Mouse (Mus musculus) stomach, embryonic 16.5 days (tissue): ENCODE data around the gene Gm45837. TPM values are rescaled to one million over a fixed set of nuclear protein-coding genes. Genes with fewer than 3 reads are reported as not detected.

Experiments used
- ATAC-seq: fragments of 200-750 bp; cut with Nextera tagmentation; 2 replicates; pipeline ENCODE4 v1.8.0; 2017; ENCODE audit warnings: moderate number of reproducible peaks, moderate TSS enrichment; ENCODE audit not compliant: insufficient read depth, low FRiP score
- H3K27ac ChIP-seq: fragments of 300-500 bp; sonication (generic); 2 replicates; pipeline ENCODE4 v1.5.1; 2014; ENCODE audit warnings: low read length
- H3K27me3 ChIP-seq: fragments of 300-500 bp; sonication (generic); 2 replicates; pipeline ENCODE4 v1.6.1; 2014; ENCODE audit warnings: low read length, control low read depth, mixed read lengths; ENCODE audit not compliant: control insufficient read depth, insufficient read depth
- H3K36me3 ChIP-seq: fragments of 300-500 bp; sonication (generic); 2 replicates; pipeline ENCODE4 v1.6.1; 2014; ENCODE audit warnings: low read length; ENCODE audit not compliant: control insufficient read depth, insufficient read depth
- H3K4me1 ChIP-seq: fragments of 300-500 bp; sonication (generic); 2 replicates; pipeline ENCODE4 v1.6.1; 2014; ENCODE audit warnings: low read length, control low read depth, mixed read lengths; ENCODE audit not compliant: control insufficient read depth, insufficient read depth
- H3K4me2 ChIP-seq: fragments of 300-500 bp; sonication (generic); 2 replicates; pipeline ENCODE4 v1.6.1; 2014; ENCODE audit warnings: low read depth, low read length, mixed read lengths
- H3K4me3 ChIP-seq: fragments of 300-500 bp; sonication (generic); replicated peaks from 2 replicates; pipeline ENCODE4 v1.5.1; 2014; ENCODE audit warnings: mild to moderate bottlenecking, low read length
- H3K9ac ChIP-seq: fragments of 300-500 bp; sonication (generic); 2 replicates; pipeline ENCODE4 v1.6.1; 2014; ENCODE audit warnings: low read length
- H3K9me3 ChIP-seq: fragments of 300-500 bp; sonication (generic); replicated peaks from 2 replicates; pipeline ENCODE4 v1.6.1; 2016; ENCODE audit warnings: low read length, control low read depth; ENCODE audit not compliant: control insufficient read depth
- WGBS: fragments of 180-500 bp; shearing (Covaris S2); extraction: QIAGEN DNeasy Blood & Tissue Kit; methylation state at CpG from one replicate; pipeline ENCODE4 v1.1.7; 2014; 5-methylcytosine and 5-hydroxymethylcytosine counted together
- polyA plus RNA-seq: library from polyadenylated mRNA; unstranded; fragments of >200 nt; fragmentation: Nextera tagmentation; extraction: Ambion mirVana; gene quantifications from 2 replicates; pipeline ENCODE4 v1.2.1, GENCODE M21; 2015

Gene Gm45837
- polyA plus RNA-seq, 1 experiment from 2014 or later = 5.4 TPM

- Histone ChIP-seq H3K9me3 (no peaks in the 10 kb centered on the region), H3K27ac (no peak overlapping the region), H3K4me3 (no peak overlapping the region), H3K4me1 (no peaks in the 10 kb centered on the region), H3K27me3 (no peaks in the 10 kb centered on the region), H3K4me2 (no peak overlapping the region), H3K36me3 (no peaks in the 10 kb centered on the region), H3K9ac (no peak overlapping the region)
- WGBS = 70% methylated on average over 9 of the region's 9 CpGs
- no peak for ATAC-seq
Measured at GRCm38 (mm10) chr7:101482499-101483081, 71.9 kb downstream of the Gm45837 start.

- Histone ChIP-seq H3K27ac (no peak overlapping the region), H3K9ac (no peak overlapping the region)
Measured at GRCm38 (mm10) chr7:101483498-101484115, 72.9 kb downstream of the Gm45837 start.

GRCm38 (mm10) chr7:101487102-101487501 is 76.4 kb downstream of the Gm45837 start:
- Histone ChIP-seq H3K4me2 (no peak overlapping the region), H3K4me1 (no peaks in the 10 kb centered on the region), H3K27ac (no peak overlapping the region), H3K4me3 (no peak overlapping the region), H3K27me3 (no peaks in the 10 kb centered on the region), H3K36me3 (no peaks in the 10 kb centered on the region), H3K9me3 (no peaks in the 10 kb centered on the region), H3K9ac (no peak overlapping the region)
- WGBS = 66% methylated on average over 5 of the region's 5 CpGs
- ATAC-seq = no peak

More at GRCm38 (mm10) chr7:101483498-101484115, 72.9 kb downstream of the Gm45837 start:
- no peak overlapping the region for H3K4me3 ChIP-seq
- WGBS = 69% methylated on average over 9 of the region's 9 CpGs
- H3K4me1 ChIP-seq = no peaks in the 10 kb centered on the region
- ATAC-seq = no peak
- no peak overlapping the region for H3K4me2 ChIP-seq
- H3K9me3 ChIP-seq = no peaks in the 10 kb centered on the region
- no peaks in the 10 kb centered on the region for H3K36me3 ChIP-seq
- no peaks in the 10 kb centered on the region for H3K27me3 ChIP-seq

GRCm38 (mm10) chr7:101490952-101491351 is 80.3 kb downstream of the Gm45837 start:
- no peak overlapping the region for H3K4me3 ChIP-seq
- no peak overlapping the region for H3K9ac ChIP-seq
- ATAC-seq = no peak
- H3K27me3 ChIP-seq = no peaks in the 10 kb centered on the region
- H3K36me3 ChIP-seq = no peaks in the 10 kb centered on the region
- no peak overlapping the region for H3K27ac ChIP-seq
- 30% methylated on average over 4 of the region's 4 CpGs for WGBS
- no peaks in the 10 kb centered on the region for H3K4me1 ChIP-seq
- no peak overlapping the region for H3K4me2 ChIP-seq
- H3K9me3 ChIP-seq = no peaks in the 10 kb centered on the region

GRCm38 (mm10) chr7:101498385-101498784 is 87.7 kb downstream of the Gm45837 start:
- H3K27ac ChIP-seq = no peak overlapping the region
- no peaks in the 10 kb centered on the region for H3K4me1 ChIP-seq
- 78% methylated on average over 3 of the region's 3 CpGs for WGBS
- H3K4me2 ChIP-seq = no peak overlapping the region
- no peaks in the 10 kb centered on the region for H3K9me3 ChIP-seq
- no peak overlapping the region for H3K9ac ChIP-seq
- no peak overlapping the region for H3K4me3 ChIP-seq
- ATAC-seq = no peak
- H3K36me3 ChIP-seq = no peaks in the 10 kb centered on the region
- H3K27me3 ChIP-seq = no peaks in the 10 kb centered on the region

GRCm38 (mm10) chr7:101499251-101499650 is 88.6 kb downstream of the Gm45837 start:
- Histone ChIP-seq H3K9me3 (no peaks in the 10 kb centered on the region), H3K4me1 (no peaks in the 10 kb centered on the region), H3K4me3 (no peak overlapping the region), H3K4me2 (no peak overlapping the region), H3K27me3 (no peaks in the 10 kb centered on the region), H3K9ac (no peak overlapping the region), H3K36me3 (no peaks in the 10 kb centered on the region), H3K27ac (no peak overlapping the region)
- ATAC-seq = no peak
- WGBS = 33% methylated on average over 10 of the region's 10 CpGs

GRCm38 (mm10) chr7:101499701-101500100 is 89.0 kb downstream of the Gm45837 start:
- Histone ChIP-seq H3K4me3 (no peak overlapping the region), H3K27ac (no peak overlapping the region), H3K9me3 (no peaks in the 10 kb centered on the region), H3K9ac (no peak overlapping the region), H3K36me3 (no peaks in the 10 kb centered on the region), H3K4me2 (no peak overlapping the region), H3K4me1 (no peaks in the 10 kb centered on the region), H3K27me3 (0 out of 2 replicates have a peak, but pooled peaks cover 2% of the 10 kb centered on the region)
- WGBS = 69% methylated on average over 9 of the region's 9 CpGs
- no peak for ATAC-seq

- H3K4me3 ChIP-seq = no peak overlapping the region
Measured at GRCm38 (mm10) chr7:101501236-101501635, 90.5 kb downstream of the Gm45837 start.

GRCm38 (mm10) chr7:101501675-101502074 is 91.0 kb downstream of the Gm45837 start:
- H3K9ac ChIP-seq = no peak overlapping the region
- no peak overlapping the region for H3K27ac ChIP-seq
- no peaks in the 10 kb centered on the region for H3K9me3 ChIP-seq
- H3K27me3 ChIP-seq = 0 out of 2 replicates have a peak, but pooled peaks cover 5% of the 10 kb centered on the region
- no peaks in the 10 kb centered on the region for H3K4me1 ChIP-seq
- no peak overlapping the region for H3K4me2 ChIP-seq
- H3K4me3 ChIP-seq = no peak overlapping the region
- ATAC-seq = no peak
- H3K36me3 ChIP-seq = no peaks in the 10 kb centered on the region
- WGBS = 77% methylated on average over 6 of the region's 6 CpGs

More at GRCm38 (mm10) chr7:101501236-101501635, 90.5 kb downstream of the Gm45837 start:
- Histone ChIP-seq H3K9me3 (no peaks in the 10 kb centered on the region), H3K4me2 (no peak overlapping the region), H3K4me1 (no peaks in the 10 kb centered on the region), H3K27me3 (0 out of 2 replicates have a peak, but pooled peaks cover 5% of the 10 kb centered on the region), H3K27ac (no peak overlapping the region), H3K9ac (no peak overlapping the region), H3K36me3 (no peaks in the 10 kb centered on the region)
- ATAC-seq = no peak
- 74% methylated on average over 6 of the region's 6 CpGs for WGBS
